Comparison of ENCODE assay signal across 14 mouse cellular contexts in genomic region chr4:58663628-58664205, GRCm38 (mm10).
DNase-seq lines count a peak whose midpoint lies in the region; ATAC-seq and TF ChIP-seq lines count a peak whose summit lies in the region.
"Had no signal": no experiment of that assay in that cellular context is flagged by ENCODE, and none has a peak within 500 bp of the region (broad histone marks: within the 10 kb centered on the region; RNA-seq: fewer than 3 reads in every experiment).

No protein-coding gene starts in this region.

- peaks cover 2% of the 10 kb centered on the region; the same call in 1 of the 2 replicates for H3K4me1 ChIP-seq in lung, postnatal 0 days (ENCODE audit: insufficient read depth, low read depth, low read length)
- peaks cover 43% of the 10 kb centered on the region for H3K4me1 ChIP-seq in embryonic facial prominence, embryonic 12.5 days
- H3K4me1 ChIP-seq in limb, embryonic 15.5 days = peaks cover 29% of the 10 kb centered on the region
- peaks cover 7% of the 10 kb centered on the region; the same call in 1 of the 2 replicates for H3K4me1 ChIP-seq in kidney, embryonic 14.5 days (ENCODE audit: control insufficient read depth, insufficient read depth, low read length)
- H3K4me1 ChIP-seq: liver, embryonic 15.5 days; megakaryocyte, embryonic 14.5 days had no signal

- no peak for TF ChIP-seq CTCF in lung, postnatal 0 days (IDR thresholded peaks at IDR 0.05)

- no peaks in the 10 kb centered on the region for H3K36me3 ChIP-seq in lung, postnatal 0 days (ENCODE audit: insufficient read depth, low read length)
- H3K36me3 ChIP-seq in embryonic facial prominence, embryonic 12.5 days = no peaks in the 10 kb centered on the region
- no peaks in the 10 kb centered on the region for H3K36me3 ChIP-seq in limb, embryonic 15.5 days
- no peaks in the 10 kb centered on the region for H3K36me3 ChIP-seq in kidney, embryonic 14.5 days (ENCODE audit: control insufficient read depth, insufficient read depth, low read length)
- H3K36me3 ChIP-seq: heart, embryonic 13.5 days; liver, embryonic 15.5 days; stomach, embryonic 15.5 days had no signal

- no peak overlapping the region for H3K9ac ChIP-seq in lung, postnatal 0 days (replicated peaks; ENCODE audit: low read depth)
- no peak overlapping the region for H3K9ac ChIP-seq in embryonic facial prominence, embryonic 12.5 days
- H3K9ac ChIP-seq in limb, embryonic 15.5 days = no peak overlapping the region
- H3K9ac ChIP-seq in kidney, embryonic 14.5 days (ENCODE audit: low read depth, low read length) = no peak overlapping the region
- H3K9ac ChIP-seq: heart, embryonic 13.5 days; liver, embryonic 15.5 days; stomach, embryonic 15.5 days had no signal

- H3K9me3 ChIP-seq in lung, postnatal 0 days (ENCODE audit: low read length) = no peaks in the 10 kb centered on the region
- no peaks in the 10 kb centered on the region for H3K9me3 ChIP-seq in embryonic facial prominence, embryonic 12.5 days
- H3K9me3 ChIP-seq in limb, embryonic 15.5 days = no peaks in the 10 kb centered on the region
- H3K9me3 ChIP-seq in kidney, embryonic 14.5 days (ENCODE audit: control insufficient read depth, low read length) = no peaks in the 10 kb centered on the region
- H3K9me3 ChIP-seq: heart, embryonic 13.5 days; liver, embryonic 15.5 days; megakaryocyte, embryonic 14.5 days; stomach, embryonic 15.5 days had no signal

- 38% methylated on average over 6 of the region's 6 CpGs for WGBS in lung, postnatal 0 days
- WGBS in embryonic facial prominence, embryonic 12.5 days = 24% methylated on average over 6 of the region's 6 CpGs
- 30% methylated on average over 6 of the region's 6 CpGs for WGBS in limb, embryonic 15.5 days
- 55% methylated on average over 6 of the region's 6 CpGs for WGBS in kidney, embryonic 14.5 days

- intact Hi-C loops in gastrocnemius, postnatal 14 days (cut with DNase I; ENCODE audit: low total_unique reads) = no loop called here

- no peak overlapping the region for H3K27ac ChIP-seq in lung, postnatal 0 days (ENCODE audit: low read length)
- peak overlapping the region; percentile 87 for H3K27ac ChIP-seq in embryonic facial prominence, embryonic 12.5 days
- 0 out of 2 replicates have a peak overlapping the region, but pooled peaks have one; percentile 18 for H3K27ac ChIP-seq in limb, embryonic 15.5 days
- no peak overlapping the region for H3K27ac ChIP-seq in kidney, embryonic 14.5 days (ENCODE audit: low read depth, low read length)
- H3K27ac ChIP-seq: heart, embryonic 13.5 days; liver, embryonic 15.5 days had no signal

- DNase-seq in gastrocnemius, postnatal 25 days = peak; percentile 46
- no peak for DNase-seq in gastrocnemius, postnatal 14 days
- DNase-seq in lung, postnatal 0 days (ENCODE audit: low spot score) = peak; percentile 35
- no peak for DNase-seq in lung, postnatal 10 days
- no peak for DNase-seq in thymus, postnatal 25 days
- DNase-seq: cerebellum, postnatal 25 days; kidney, postnatal 14 days had no signal

- no peak overlapping the region for H3K4me3 ChIP-seq in lung, postnatal 0 days (ENCODE audit: low read depth, low read length)
- H3K4me3 ChIP-seq in embryonic facial prominence, embryonic 12.5 days = no peak overlapping the region
- no peak overlapping the region for H3K4me3 ChIP-seq in limb, embryonic 15.5 days
- H3K4me3 ChIP-seq in kidney, embryonic 14.5 days (ENCODE audit: low read length) = no peak overlapping the region
- H3K4me3 ChIP-seq: heart, embryonic 13.5 days; liver, embryonic 15.5 days; megakaryocyte, embryonic 14.5 days; stomach, embryonic 15.5 days had no signal

- no peak for TF ChIP-seq EP300 in lung, postnatal 0 days (IDR thresholded peaks at IDR 0.05)

- ATAC-seq in lung, postnatal 0 days = no peak
- ATAC-seq in embryonic facial prominence, embryonic 12.5 days (ENCODE audit: insufficient number of reproducible peaks, insufficient read depth, low FRiP score, low TSS enrichment) = no peak
- no peak for ATAC-seq in limb, embryonic 15.5 days (ENCODE audit: insufficient number of reproducible peaks, low FRiP score, low TSS enrichment, low read depth)
- ATAC-seq in kidney, embryonic 14.5 days (ENCODE audit: low FRiP score, low TSS enrichment) = no peak

- no peak overlapping the region for H3K4me2 ChIP-seq in lung, postnatal 0 days (replicated peaks; ENCODE audit: low read depth, low read length)
- no peak overlapping the region; the same call in 1 of the 2 replicates for H3K4me2 ChIP-seq in embryonic facial prominence, embryonic 12.5 days (replicated peaks)
- no peak overlapping the region for H3K4me2 ChIP-seq in limb, embryonic 15.5 days
- no peak overlapping the region for H3K4me2 ChIP-seq in kidney, embryonic 14.5 days (replicated peaks; ENCODE audit: low read depth, low read length)
- H3K4me2 ChIP-seq: heart, embryonic 13.5 days; liver, embryonic 15.5 days; stomach, embryonic 15.5 days had no signal

- H3K27me3 ChIP-seq in lung, postnatal 0 days (replicated peaks; ENCODE audit: insufficient read depth, low read length) = no peaks in the 10 kb centered on the region
- H3K27me3 ChIP-seq in embryonic facial prominence, embryonic 12.5 days = no peaks in the 10 kb centered on the region
- no peaks in the 10 kb centered on the region for H3K27me3 ChIP-seq in limb, embryonic 15.5 days
- no peaks in the 10 kb centered on the region for H3K27me3 ChIP-seq in kidney, embryonic 14.5 days (ENCODE audit: control insufficient read depth, insufficient read depth, low read length)
- H3K27me3 ChIP-seq: heart, embryonic 13.5 days; liver, embryonic 15.5 days; megakaryocyte, embryonic 14.5 days; stomach, embryonic 15.5 days had no signal

Comparison
In these comparisons a context has a peak if more than half of its experiments do, and no peak if none do; other contexts are left out.
1. DNase-seq: peak in gastrocnemius, postnatal 25 days (single experiment) and lung, postnatal 0 days (single experiment); none in gastrocnemius, postnatal 14 days (single experiment), lung, postnatal 10 days (single experiment) and thymus, postnatal 25 days (single experiment).
2. H3K27ac ChIP-seq: peak in embryonic facial prominence, embryonic 12.5 days (single experiment) and limb, embryonic 15.5 days (single experiment); none in lung, postnatal 0 days (single experiment) and kidney, embryonic 14.5 days (single experiment).